Mouse (Mus musculus) myocyte (in vitro differentiated cells): ENCODE measurements at regions not wholly inside any gene's neighbourhood (a gene's known extent, or its start where the extent isn't known, plus 50 kb on each side); places are given as distances from the start of the nearest gene placed in this dataset.

ENCODE experiments used
- E2F4 ChIP-seq: IDR thresholded peaks from one replicate; pipeline ENCODE4 v1.6.1; 2011; ENCODE audit warnings: mild to moderate bottlenecking, control low read depth, moderate library complexity; ENCODE audit not compliant: insufficient read depth
- MAX ChIP-seq: IDR thresholded peaks from one replicate; pipeline ENCODE4 v1.6.1; 2011; ENCODE audit warnings: low read depth, mild to moderate bottlenecking, control low read depth
- MYOD1 ChIP-seq, 3 experiments: IDR thresholded peaks; one replicate each; pipeline ENCODE4 v1.6.1; 2011; ENCODE audit warnings: control low read depth in 2 of 3, low read depth in 2 of 3, mild to moderate bottlenecking in 2 of 3, moderate library complexity in 1 of 3; ENCODE audit not compliant: insufficient read length in 2 of 3, control insufficient read depth in 1 of 3
- MYOG ChIP-seq, 3 experiments: IDR thresholded peaks; one replicate each; pipeline ENCODE4 v1.6.1; 2011; ENCODE audit warnings: control low read depth in 2 of 3, low read depth in 2 of 3, mild to moderate bottlenecking in 2 of 3; ENCODE audit not compliant: insufficient read length in 2 of 3, control insufficient read depth in 1 of 3, insufficient read depth in 1 of 3
- POLR2A ChIP-seq: IDR thresholded peaks from one replicate; pipeline ENCODE4 v1.6.1; 2011; ENCODE audit warnings: low read depth, mild to moderate bottlenecking, control low read depth, moderate library complexity; ENCODE audit not compliant: insufficient read length
- POLR2AphosphoS2 ChIP-seq: IDR thresholded peaks from one replicate; pipeline ENCODE4 v1.6.1; 2011; ENCODE audit warnings: low read depth, control low read depth; ENCODE audit not compliant: insufficient read length
- TCF12 ChIP-seq: IDR thresholded peaks from one replicate; pipeline ENCODE4 v1.6.1; 2011; ENCODE audit warnings: mild to moderate bottlenecking, control low read depth; ENCODE audit not compliant: poor library complexity, insufficient read depth, severe bottlenecking
- TCF3 ChIP-seq: IDR thresholded peaks from one replicate; pipeline ENCODE4 v1.6.1; 2011; ENCODE audit warnings: low read depth, control low read depth; ENCODE audit not compliant: insufficient read length
- USF1 ChIP-seq: IDR thresholded peaks from one replicate; pipeline ENCODE4 v1.6.1; 2011; ENCODE audit warnings: low read depth, mild to moderate bottlenecking, control low read depth, moderate library complexity

DNA sequence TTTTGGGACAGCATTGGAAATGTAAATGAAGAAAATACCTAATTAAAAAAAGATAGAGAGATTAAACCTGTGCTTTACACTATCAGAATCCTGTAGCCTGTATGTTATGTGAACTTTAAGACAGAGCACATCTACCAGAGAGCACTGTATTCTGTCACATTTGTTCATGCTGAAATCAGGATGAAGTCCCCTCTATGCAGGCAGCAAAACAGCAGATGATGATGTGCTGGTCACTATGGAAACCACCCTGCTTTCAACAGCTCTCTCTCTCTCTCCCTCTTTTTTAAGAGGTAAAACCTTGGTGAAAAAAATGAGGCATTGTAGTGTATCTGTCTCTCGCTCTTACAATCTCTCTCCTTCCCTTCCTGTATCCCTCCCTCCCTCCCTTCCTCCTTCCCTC lies 283.9 kb upstream of the Arhgef26 start:
- TF ChIP-seq POLR2A (no peak), POLR2AphosphoS2 (no peak), MAX (no peak), E2F4 (no peak), TCF12 (no peak), USF1 (no peak), MYOD1 (IDR thresholded peaks at IDR 0.05; ENCODE audit: control insufficient read depth in 1 of 3, insufficient read length in 2 of 3, low read depth in 2 of 3) (no peak), TCF3 (no peak), MYOG (IDR thresholded peaks at IDR 0.05; ENCODE audit: control insufficient read depth in 1 of 3, insufficient read depth in 1 of 3, insufficient read length in 2 of 3, low read depth in 2 of 3) (no peak)
